Mouse (Mus musculus): Measurements from ENCODE around the gene Mpi.
A peak's percentile ranks its signal among the peaks of the same experiment; 100 is the strongest.

Gene Mpi

GRCm38 (mm10) chr9:57522114-57522860 lies 30.3 kb downstream of the Mpi start:
- no peak for DNase-seq

GRCm38 (mm10) chr9:57521056-57521911 lies 31.3 kb downstream of the Mpi start, which contains the start of gene Cox5a:
Cox5a (plus strand) TSS chr9:57521274.
- DNase-seq, result peak; percentile 94 to 97

GRCm38 (mm10) chr9:57520375-57521055 lies 32.0 kb downstream of the Mpi start:
- DNase-seq, result no peak

GRCm38 (mm10) chr9:57517113-57517512 lies 35.5 kb downstream of the Mpi start:
- DNase-seq, result peak; percentile 76 to 79

- DNase-seq, result no peak
Observed at GRCm38 (mm10) chr9:57510577-57510976, 42.0 kb downstream of the Mpi start.

GRCm38 (mm10) chr9:57505700-57506099 lies 46.9 kb downstream of the Mpi start:
- DNase-seq, result peak; percentile 71 to 78

- DNase-seq, result no peak
Observed at GRCm38 (mm10) chr9:57504891-57505290, 47.7 kb downstream of the Mpi start.

- DNase-seq, result peak; percentile 74 to 83
Observed at GRCm38 (mm10) chr9:57504381-57504700, 48.2 kb downstream of the Mpi start.

- peak; percentile 80 to 85 for DNase-seq
Observed at GRCm38 (mm10) chr9:57503622-57504380, 48.8 kb downstream of the Mpi start, which contains the start of gene Rpp25. Rpp25 (plus strand) TSS chr9:57504026.

GRCm38 (mm10) chr9:57502911-57503621 lies 49.5 kb downstream of the Mpi start:
- DNase-seq, result peak; percentile 38 to 63

GRCm38 (mm10) chr9:57501861-57502260 lies 50.7 kb downstream of the Mpi start:
- DNase-seq, result peak; percentile 48 to 62

GRCm38 (mm10) chr9:57501452-57501851 lies 51.1 kb downstream of the Mpi start:
- no peak for DNase-seq

- no peak for DNase-seq
Observed at GRCm38 (mm10) chr9:57498536-57498935, 54.0 kb downstream of the Mpi start.

GRCm38 (mm10) chr9:57497236-57497635 lies 55.3 kb downstream of the Mpi start:
- no peak for DNase-seq

- no peak for DNase-seq
Observed at GRCm38 (mm10) chr9:57494970-57495369, 57.6 kb downstream of the Mpi start.
